Mouse (Mus musculus) cortical plate, adult 2 months (tissue): Measurements from ENCODE around the gene Glce.

Experiments used
- CTCF ChIP-seq: fragments of 200-500 bp; IDR thresholded peaks from 2 replicates; pipeline ENCODE4 v1.5.1; 2011; ENCODE audit warnings: mild to moderate bottlenecking, control low read depth, low read length; ENCODE audit not compliant: insufficient read depth; ENCODE audit errors: extremely low read depth
- POLR2A ChIP-seq: fragments of 200-500 bp; IDR thresholded peaks from 2 replicates; pipeline ENCODE4 v1.6.1; 2011; ENCODE audit warnings: mild to moderate bottlenecking, low read length, control low read depth; ENCODE audit not compliant: insufficient read depth; ENCODE audit errors: extremely low read depth

- TF ChIP-seq CTCF, result no peak
- TF ChIP-seq POLR2A, result no peak
Measured at GRCm38 (mm10) chr9:62162889-62163291, 40.4 kb upstream of the Glce start.
